Mouse (Mus musculus) liver, embryonic 15.5 days (tissue): ENCODE data around the gene Slc32a1. TPM values are rescaled to one million over a fixed set of nuclear protein-coding genes. Genes with fewer than 3 reads are reported as not detected.

Experiments
- microRNA counts: library from miRNA; unstranded; fragments of <30 nt; microRNA quantifications from one replicate; lab custom pipeline; 2016
- microRNA-seq: library from miRNA; unstranded; fragments of <30 nt; microRNA quantifications from one replicate; pipeline ENCODE4, GENCODE M21; 2016
- polyA plus RNA-seq: library from polyadenylated mRNA; unstranded; fragments of >200 nt; fragmentation: Nextera tagmentation; extraction: Ambion mirVana; gene quantifications from 2 replicates; pipeline ENCODE4 v1.2.1, GENCODE M21; 2015

Gene Slc32a1
- polyA plus RNA-seq, 1 experiment from 2014 or later, result not detected

MicroRNAs encoded within 50 kb of the gene (microRNA counts, 519-probe panel; counts per million panel counts)
- microRNA mmu-miR-3474 (lab: Ali Mortazavi, UCI), result not detected

Small RNAs within 50 kb of the gene (microRNA-seq; reads per million reads assigned to microRNA genes)
- gene Mir3474, result not detected

Other genes starting within 250 kb of the Slc32a1 start
- gene Snhg11, start 235.1 kb upstream of the Slc32a1 start, polyA plus RNA-seq, result 1.5 and 2.3 TPM in 2 replicates
- gene Ralgapb, start 200.9 kb upstream of the Slc32a1 start, polyA plus RNA-seq, result 5.0 and 5.2 TPM in 2 replicates
- gene Adig, start 108.2 kb upstream of the Slc32a1 start, polyA plus RNA-seq, result not detected in 2 replicates
- gene Arhgap40, start 98.0 kb upstream of the Slc32a1 start, polyA plus RNA-seq, result 0.09 TPM in 1 of 2 replicates, not detected in the other
- 5.1 and 5.3 TPM in 2 replicates for gene Actr5, start 14.1 kb downstream of the Slc32a1 start, polyA plus RNA-seq
- 1.2 and 1.6 TPM in 2 replicates for gene Ppp1r16b, start 54.6 kb downstream of the Slc32a1 start, polyA plus RNA-seq
- 15.7 and 17.5 TPM in 2 replicates for gene Fam83d, start 157.3 kb downstream of the Slc32a1 start, polyA plus RNA-seq
- 3.2 and 3.6 TPM in 2 replicates for gene Dhx35, start 184.0 kb downstream of the Slc32a1 start, polyA plus RNA-seq